Mouse (Mus musculus) CH12.LX (cell line): ENCODE data around the gene Hpcal1.

Source experiments
- CHD2 ChIP-seq: IDR thresholded peaks from 2 replicates; pipeline ENCODE4 v1.6.1; 2011; ENCODE audit warnings: low read length, improper control_type of control experiment
- CTCF ChIP-seq, 2 experiments: IDR thresholded peaks in 1 of 2; conservative IDR thresholded peaks in 1 of 2; 2 replicates each; pipeline ENCODE4 v1.5.1; 2011 to 2012; ENCODE audit warnings: low read depth in 2 of 2, low read length in 2 of 2, improper control_type of control experiment in 1 of 2, inconsistent platforms in 1 of 2, mild to moderate bottlenecking in 1 of 2, moderate library complexity in 1 of 2
- EP300 ChIP-seq: IDR thresholded peaks from 2 replicates; pipeline ENCODE4 v1.6.1; 2011; ENCODE audit warnings: low read length, improper control_type of control experiment
- POLR2A ChIP-seq: IDR thresholded peaks from 2 replicates; pipeline ENCODE4 v1.6.1; 2011; ENCODE audit warnings: low read depth, mild to moderate bottlenecking, improper control_type of control experiment, low read length
- ZKSCAN1 ChIP-seq: IDR thresholded peaks from 2 replicates; pipeline ENCODE4 v1.6.1; 2012; ENCODE audit warnings: low read depth, inconsistent platforms, low read length, improper control_type of control experiment, borderline replicate concordance

DNA sequence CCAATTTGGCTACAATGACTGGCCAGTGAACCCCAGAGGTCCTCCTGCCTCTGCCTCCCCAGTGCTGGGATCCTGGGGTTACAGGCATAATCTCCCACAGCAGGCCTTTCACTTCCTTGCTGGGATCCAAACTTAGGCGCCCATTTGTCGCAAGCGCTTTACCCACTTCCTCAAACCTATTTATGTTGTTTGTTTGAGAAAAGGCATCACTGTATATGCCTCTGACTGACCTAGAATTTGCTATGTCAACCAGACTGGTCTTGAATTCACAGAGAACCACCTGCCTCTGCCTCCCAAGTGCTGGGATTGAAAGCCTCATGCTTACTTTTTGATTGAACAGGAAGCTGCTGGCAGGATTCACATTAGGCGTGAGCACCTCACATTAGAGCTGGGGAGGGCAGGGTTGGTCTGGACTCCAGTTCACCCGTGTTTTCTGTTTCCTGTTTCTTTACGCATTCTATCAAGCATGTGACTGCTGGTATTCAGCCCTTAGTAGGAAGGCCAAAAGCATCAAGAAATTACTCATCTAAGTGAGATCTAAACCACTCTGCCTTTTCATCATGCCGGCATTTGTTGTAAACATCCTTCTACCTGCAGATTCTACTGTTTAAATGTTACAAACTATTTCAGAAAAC, 33.0 kb upstream of the Hpcal1 start:
- TF ChIP-seq CTCF (conservative IDR thresholded peaks at IDR 0.05 in 1 of 2, IDR thresholded peaks at IDR 0.05 in 1 of 2; ENCODE audit: low read depth in 2 of 2, low read length in 2 of 2) (no peak), EP300 (no peak), POLR2A (no peak), ZKSCAN1 (no peak), CHD2 (no peak)
